Mouse (Mus musculus): Measurements from ENCODE around the gene Uba1. TPM values are rescaled to one million over a fixed set of nuclear protein-coding genes. Genes with fewer than 3 reads are reported as not detected.
A peak's percentile ranks its signal among the peaks of the same experiment; 100 is the strongest.

Gene Uba1
- total and polyA plus RNA-seq, 3 experiments = 138 to 218 (median 177) TPM

DNA sequence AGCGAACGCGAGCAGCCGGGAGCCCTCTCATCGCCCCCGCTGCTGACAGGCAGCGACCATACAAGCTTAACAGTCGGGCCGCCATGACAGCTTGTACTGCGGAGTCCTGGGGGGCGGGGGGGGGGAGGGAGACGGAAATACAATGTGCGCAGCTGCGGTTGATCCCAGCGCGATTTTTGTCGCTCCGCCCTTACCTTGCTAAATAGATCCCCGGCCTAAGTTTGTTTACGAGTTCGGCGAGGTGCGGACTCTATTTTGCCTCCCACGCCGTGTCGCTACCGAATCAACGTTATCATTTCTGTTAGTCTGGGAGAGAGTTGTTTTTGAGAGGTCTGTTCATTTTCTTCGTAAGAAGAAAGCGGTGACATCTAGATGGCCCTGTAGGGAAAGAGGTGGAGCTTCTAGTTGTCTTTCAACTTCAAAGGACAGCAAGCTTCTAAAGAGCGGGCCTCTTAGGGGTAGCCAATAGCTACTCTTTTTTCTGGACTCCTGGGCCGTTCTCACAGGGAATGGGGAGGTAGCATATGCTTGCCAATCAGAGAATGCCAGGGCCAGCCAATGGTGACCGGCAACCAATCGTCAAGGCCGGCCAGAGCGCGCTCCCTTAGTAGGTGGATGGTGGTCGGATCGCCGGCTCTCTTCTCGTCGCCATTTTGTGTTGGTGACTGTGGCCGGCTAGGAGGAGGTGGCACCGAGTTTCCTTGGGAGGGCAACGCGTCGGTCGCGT is 40.8 kb upstream of the Uba1 start, which contains the start of the genes Rbm10 and Ndufb11 (continued):
- TF ChIP-seq SIN3A (IDR thresholded peaks at IDR 0.05; ENCODE audit: low read length) = no peak

GRCm38 (mm10) chrX:20617903-20618399 is 40.2 kb upstream of the Uba1 start:
- Histone ChIP-seq H3K79me2 (replicated peaks; ENCODE audit: control insufficient read depth, extremely low read depth, insufficient read depth, poor library complexity, severe bottlenecking) (peaks cover 56% of the 10 kb centered on the region), H3K27ac (ENCODE audit: insufficient read depth, low read depth) (peak overlapping the region; percentile 95), H3K9me3 (replicated peaks; ENCODE audit: low read length) (no peaks in the 10 kb centered on the region), H3K9ac (ENCODE audit: insufficient read depth, low read depth) (peak overlapping the region; percentile 91), H3K4me3 (replicated peaks in 1 of 3; ENCODE audit: low read depth in 2 of 3, low read length in 2 of 3, poor library complexity in 1 of 3) (peak overlapping the region; percentile 70 to 99 (median 77)), H3K36me3 (replicated peaks in 1 of 2; ENCODE audit: control insufficient read depth in 1 of 2, insufficient read depth in 1 of 2, low read length in 1 of 2) (peaks cover 25 to 38% of the 10 kb centered on the region in 2 experiments), H3K27me3 (replicated peaks) (no peaks in the 10 kb centered on the region), H3K4me2 (ENCODE audit: insufficient read depth, low read depth, poor library complexity, severe bottlenecking) (no peak overlapping the region), H3K4me1 (ENCODE audit: control insufficient read depth in 1 of 2, insufficient read depth in 2 of 2) (peaks cover 3 to 11% of the 10 kb centered on the region in 2 experiments)
- peak; percentile 27 for DNase-seq (ENCODE audit: extremely low read depth)
- in situ Hi-C loops (cut with MboI; ENCODE audit: low pct_ligation_motif_present, low pct_unique_long_range_greater_than_20kb, low sequenced_read_pairs) = no loop called here
- dilution Hi-C loops (cut with MboI; ENCODE audit: extremely low pct_ligation_motif_present, extremely low pct_unique_long_range_greater_than_20kb, low sequenced_read_pairs) = no loop called here
- TF ChIP-seq CHD2 (IDR thresholded peaks at IDR 0.05; ENCODE audit: low read length) (no peak), MYC (IDR thresholded peaks at IDR 0.05; ENCODE audit: low read depth, low read length) (peak; percentile 47; the same call in 1 of the 2 replicates), RCOR1 (conservative IDR thresholded peaks at IDR 0.05; ENCODE audit: low read depth, low read length) (no peak)

- no peak overlapping the region for H3K9ac ChIP-seq (ENCODE audit: insufficient read depth, low read depth)
- peaks cover 71 to 87% of the 10 kb centered on the region in 2 experiments for H3K36me3 ChIP-seq (replicated peaks in 1 of 2; ENCODE audit: control insufficient read depth in 1 of 2, insufficient read depth in 1 of 2, low read length in 1 of 2)
- H3K4me2 ChIP-seq (ENCODE audit: insufficient read depth, low read depth, poor library complexity, severe bottlenecking) = no peak overlapping the region
- DNase-seq (ENCODE audit: extremely low read depth) = no peak
- no peaks in the 10 kb centered on the region for H3K27me3 ChIP-seq (replicated peaks)
- in situ Hi-C loops (cut with MboI; ENCODE audit: low pct_ligation_motif_present, low pct_unique_long_range_greater_than_20kb, low sequenced_read_pairs) = no loop called here
- no peaks in the 10 kb centered on the region for H3K4me1 ChIP-seq (ENCODE audit: control insufficient read depth in 1 of 2, insufficient read depth in 2 of 2)
- TF ChIP-seq NRF1 (IDR thresholded peaks at IDR 0.05; ENCODE audit: low read depth, low read length) (no peak), HCFC1 (IDR thresholded peaks at IDR 0.05; ENCODE audit: low read depth, low read length) (no peak), MAX (IDR thresholded peaks at IDR 0.05; ENCODE audit: low read length) (no peak), EP300 (IDR thresholded peaks at IDR 0.05; ENCODE audit: low read length) (no peak), USF1 (IDR thresholded peaks at IDR 0.05; ENCODE audit: low read depth, low read length) (no peak), NELFE (IDR thresholded peaks at IDR 0.05; ENCODE audit: low read depth, low read length) (no peak), SMC3 (IDR thresholded peaks at IDR 0.05; ENCODE audit: low read depth, low read length) (no peak), TBP (conservative IDR thresholded peaks at IDR 0.05; ENCODE audit: low read depth, low read length) (no peak), ZC3H11A (IDR thresholded peaks at IDR 0.05; ENCODE audit: low read depth, low read length) (no peak), ELF1 (IDR thresholded peaks at IDR 0.05; ENCODE audit: low read depth, low read length) (no peak), JUND (conservative IDR thresholded peaks at IDR 0.05; ENCODE audit: low read depth, low read length) (no peak), KAT2A (IDR thresholded peaks at IDR 0.05; ENCODE audit: insufficient replicate concordance, low read length) (no peak)
- no peak overlapping the region for H3K4me3 ChIP-seq (replicated peaks in 1 of 3; ENCODE audit: low read depth in 2 of 3, low read length in 2 of 3, poor library complexity in 1 of 3)
- H3K9me3 ChIP-seq (replicated peaks; ENCODE audit: low read length) = no peaks in the 10 kb centered on the region
- dilution Hi-C loops (cut with MboI; ENCODE audit: extremely low pct_ligation_motif_present, extremely low pct_unique_long_range_greater_than_20kb, low sequenced_read_pairs) = no loop called here
- peaks cover 7% of the 10 kb centered on the region; the same call in 1 of the 2 replicates for H3K79me2 ChIP-seq (replicated peaks; ENCODE audit: control insufficient read depth, extremely low read depth, insufficient read depth, poor library complexity, severe bottlenecking)
- no peak overlapping the region for H3K27ac ChIP-seq (ENCODE audit: insufficient read depth, low read depth)
Measured at GRCm38 (mm10) chrX:20638141-20638540, 20.0 kb upstream of the Uba1 start.

All from CH12.LX (cell line).